Mouse (Mus musculus): ENCODE measurements around the gene Cacna2d4.

- TF ChIP-seq GATA1 (IDR thresholded peaks at IDR 0.05; ENCODE audit: low read length) (no peak), TAL1 (IDR thresholded peaks at IDR 0.05; ENCODE audit: low read length) (no peak)
Measured at GRCm38 (mm10) chr6:119324776-119325175, 88.5 kb downstream of the Cacna2d4 start.
